Mouse (Mus musculus): ENCODE data around the gene Casp9.

GRCm38 (mm10) chr4:141805886-141806285 lies 12.5 kb downstream of the Casp9 start:
- TF ChIP-seq CTCF (IDR thresholded peaks at IDR 0.05; ENCODE audit: extremely low read depth, insufficient read depth, low read length): no peak
- no peak for TF ChIP-seq POLR2A (IDR thresholded peaks at IDR 0.05; ENCODE audit: extremely low read depth, insufficient read depth, low read length)

All from cortical plate, adult 2 months (tissue).